Mouse (Mus musculus) neural tube, postnatal 0 days (tissue): ENCODE results near the gene Olfr1474. TPM values are rescaled to one million over a fixed set of nuclear protein-coding genes. Genes with fewer than 3 reads are reported as not detected.

ENCODE experiments used
- polyA plus RNA-seq: library from polyadenylated mRNA; unstranded; fragments of >200 nt; fragmentation: Nextera tagmentation; extraction: Ambion mirVana; gene quantifications from 2 replicates; pipeline ENCODE4 v1.2.1, GENCODE M21; 2015

Olfr1474 gene
- polyA plus RNA-seq = not detected in 2 replicates

GRCm38 (mm10) chr19:13469265-13469664, at the start of gene Olfr1474:
Olfr1474 (plus strand) TSS chr19:13469565.

GRCm38 (mm10) chr19:13443109-13443508, 26.3 kb upstream of the Olfr1474 start, which contains the start of gene Olfr1471:
Olfr1471 (plus strand) TSS chr19:13443409.

GRCm38 (mm10) chr19:13455986-13456385, 13.4 kb upstream of the Olfr1474 start, which contains the start of gene Olfr1472:
Olfr1472 (minus strand) TSS chr19:13456086.

GRCm38 (mm10) chr19:13480096-13480495, 10.7 kb downstream of the Olfr1474 start, which contains the start of gene Olfr1475:
Olfr1475 (minus strand) TSS chr19:13480196.

GRCm38 (mm10) chr19:13500246-13500645, 30.9 kb downstream of the Olfr1474 start, which contains the start of gene Olfr1477:
Olfr1477 (plus strand) TSS chr19:13500546.

Other genes with a start within 250 kb of the Olfr1474 start
- not detected in 2 replicates for gene Olfr1463, start 238.2 kb upstream of the Olfr1474 start, polyA plus RNA-seq
- gene Olfr1465, start 154.0 kb upstream of the Olfr1474 start, polyA plus RNA-seq = not detected in 2 replicates
- gene Olfr1466, start 130.7 kb upstream of the Olfr1474 start, polyA plus RNA-seq = not detected in 2 replicates
- gene Olfr1467, start 107.3 kb upstream of the Olfr1474 start, polyA plus RNA-seq = not detected in 2 replicates
- not detected in 2 replicates for gene Olfr1469, start 61.7 kb upstream of the Olfr1474 start, polyA plus RNA-seq
- gene Olfr1471, start 26.2 kb upstream of the Olfr1474 start, polyA plus RNA-seq = not detected in 2 replicates
- not detected in 2 replicates for gene Olfr1472, start 13.5 kb upstream of the Olfr1474 start, polyA plus RNA-seq
- gene Olfr1475, start 10.6 kb downstream of the Olfr1474 start, polyA plus RNA-seq = not detected in 2 replicates
- gene Olfr1477, start 31.0 kb downstream of the Olfr1474 start, polyA plus RNA-seq = not detected in 2 replicates
- gene Olfr1480, start 58.3 kb downstream of the Olfr1474 start, polyA plus RNA-seq = not detected in 2 replicates
- not detected in 2 replicates for gene Olfr1484, start 113.9 kb downstream of the Olfr1474 start, polyA plus RNA-seq
- not detected in 2 replicates for gene Olfr1487, start 147.8 kb downstream of the Olfr1474 start, polyA plus RNA-seq
- gene Olfr1489, start 162.1 kb downstream of the Olfr1474 start, polyA plus RNA-seq = not detected in 2 replicates
- gene Olfr1490, start 181.5 kb downstream of the Olfr1474 start, polyA plus RNA-seq = not detected in 2 replicates
- gene Olfr1491, start 227.7 kb downstream of the Olfr1474 start, polyA plus RNA-seq = not detected in 2 replicates